Mouse (Mus musculus) hindbrain, embryonic 14.5 days (tissue): Measurements from ENCODE around the gene Smco1. TPM values are rescaled to one million over a fixed set of nuclear protein-coding genes. Genes with fewer than 3 reads are reported as not detected.
"Not testable (repeated sequence)": the region's sequence is repeated elsewhere in the genome, so short reads cannot be mapped to it uniquely, and the experiment has no call there.

Experiments used
- ATAC-seq: fragments of 200-750 bp; cut with Nextera tagmentation; 2 replicates; pipeline ENCODE4 v1.8.0; 2017; ENCODE audit warnings: moderate number of reproducible peaks, mild to moderate bottlenecking, moderate TSS enrichment, moderate library complexity; ENCODE audit not compliant: low FRiP score
- DNase-seq: peaks from one replicate; pipeline ENCODE4 v3.0.0-alpha.2; 2015; ENCODE audit warnings: low spot score
- H3K27ac ChIP-seq: fragments of 300-500 bp; sonication (generic); 2 replicates; pipeline ENCODE4 v1.5.1; 2014; ENCODE audit warnings: mild to moderate bottlenecking, moderate library complexity
- H3K27me3 ChIP-seq: fragments of 300-500 bp; sonication (generic); 2 replicates; pipeline ENCODE4 v1.6.1; 2014; ENCODE audit warnings: mild to moderate bottlenecking, low read length, mixed read lengths; ENCODE audit not compliant: control insufficient read depth, insufficient read depth
- H3K36me3 ChIP-seq: fragments of 300-500 bp; sonication (generic); replicated peaks from 2 replicates; pipeline ENCODE4 v1.6.1; 2014; ENCODE audit not compliant: control insufficient read depth, insufficient read depth
- H3K4me1 ChIP-seq: fragments of 300-500 bp; sonication (generic); replicated peaks from 2 replicates; pipeline ENCODE4 v1.6.1; 2014; ENCODE audit warnings: antibody characterized with exemption, low read length, mixed read lengths; ENCODE audit not compliant: control insufficient read depth, insufficient read depth
- H3K4me2 ChIP-seq: fragments of 300-500 bp; sonication (generic); replicated peaks from 2 replicates; pipeline ENCODE4 v1.6.1; 2014; ENCODE audit warnings: mild to moderate bottlenecking, moderate library complexity
- H3K4me3 ChIP-seq: fragments of 300-500 bp; sonication (generic); replicated peaks from 2 replicates; pipeline ENCODE4 v1.5.1; 2014; ENCODE audit warnings: mild to moderate bottlenecking, low read length
- H3K9ac ChIP-seq: fragments of 300-500 bp; sonication (generic); 2 replicates; pipeline ENCODE4 v1.6.1; 2014
- H3K9me3 ChIP-seq: fragments of 300-500 bp; sonication (generic); 2 replicates; pipeline ENCODE4 v1.6.1; 2016; ENCODE audit warnings: low read length; ENCODE audit not compliant: control insufficient read depth
- WGBS: fragments of 180-500 bp; shearing (Covaris S2); extraction: QIAGEN DNeasy Blood & Tissue Kit; methylation state at CpG from one replicate; pipeline ENCODE4 v1.1.7; 2014; 5-methylcytosine and 5-hydroxymethylcytosine counted together
- polyA plus RNA-seq: library from polyadenylated mRNA; unstranded; fragments of >200 nt; fragmentation: Nextera tagmentation; extraction: Ambion mirVana; gene quantifications from 2 replicates; pipeline ENCODE4 v1.2.1, GENCODE M21; 2014

The Smco1 gene
- 0.19 TPM in 1 of 2 replicates, not detected in the other for polyA plus RNA-seq

- no peaks in the 10 kb centered on the region for H3K4me1 ChIP-seq
- no peak for ATAC-seq
These were observed at the start of gene Smco1 for GRCm38 (mm10) chr16:32271291-32271690. TSS of gene Smco1 (plus strand) at chr16:32271468.

GRCm38 (mm10) chr16:32221803-32222202 lies 49.5 kb upstream of the Smco1 start:
- H3K9me3 ChIP-seq, result no peaks in the 10 kb centered on the region
- H3K36me3 ChIP-seq, result no peaks in the 10 kb centered on the region
- ATAC-seq, result no peak
- H3K4me3 ChIP-seq, result no peak overlapping the region
- DNase-seq, result no peak
- no peak overlapping the region for H3K27ac ChIP-seq
- H3K4me1 ChIP-seq, result no peaks in the 10 kb centered on the region
- H3K4me2 ChIP-seq, result no peak overlapping the region
- no peaks in the 10 kb centered on the region for H3K27me3 ChIP-seq
- H3K9ac ChIP-seq, result no peak overlapping the region
- WGBS, result 83% methylated on average over 4 of the region's 4 CpGs

More at GRCm38 (mm10) chr16:32271291-32271690, at the start of gene Smco1:
- Histone ChIP-seq H3K9me3 (no peaks in the 10 kb centered on the region), H3K4me3 (no peak within 1 kb of the TSS), H3K9ac (no peak within 1 kb of the TSS), H3K36me3 (no peaks in the 10 kb centered on the region), H3K4me2 (no peak within 1 kb of the TSS), H3K27ac (no peak within 1 kb of the TSS), H3K27me3 (no peaks in the 10 kb centered on the region)
- DNase-seq, result no peak
- WGBS, result 89% methylated on average over 11 of the region's 11 CpGs

GRCm38 (mm10) chr16:32222399-32222798 lies 48.9 kb upstream of the Smco1 start:
- ATAC-seq, result no peak
- no peaks in the 10 kb centered on the region for H3K9me3 ChIP-seq
- no peak overlapping the region for H3K27ac ChIP-seq
- no peaks in the 10 kb centered on the region for H3K27me3 ChIP-seq
- H3K9ac ChIP-seq, result no peak overlapping the region
- DNase-seq, result no peak
- no peaks in the 10 kb centered on the region for H3K4me1 ChIP-seq
- H3K4me2 ChIP-seq, result no peak overlapping the region
- no peaks in the 10 kb centered on the region for H3K36me3 ChIP-seq
- no peak overlapping the region for H3K4me3 ChIP-seq

- H3K9ac ChIP-seq, H3K4me1 ChIP-seq, H3K27ac ChIP-seq, ATAC-seq, H3K27me3 ChIP-seq, H3K4me2 ChIP-seq, DNase-seq, H3K4me3 ChIP-seq, H3K9me3 ChIP-seq: not testable (repeated sequence)
- 87% methylated on average over 3 of the region's 3 CpGs for WGBS
- peaks cover 47% of the 10 kb centered on the region for H3K36me3 ChIP-seq
These were observed 39.2 kb upstream of the Smco1 start for GRCm38 (mm10) chr16:32232050-32232449.

- H3K36me3 ChIP-seq, result peaks cover 42% of the 10 kb centered on the region
- H3K9ac ChIP-seq, result no peak overlapping the region
- H3K27me3 ChIP-seq, result no peaks in the 10 kb centered on the region
- H3K27ac ChIP-seq, result no peak overlapping the region
- no peak for ATAC-seq
- 93% methylated on average over 19 of the region's 19 CpGs for WGBS
- H3K4me1 ChIP-seq, result 0 out of 2 replicates have a peak, but pooled peaks cover 2% of the 10 kb centered on the region
- no peak for DNase-seq
- H3K4me2 ChIP-seq, result no peak overlapping the region
- H3K4me3 ChIP-seq, result no peak overlapping the region
- no peaks in the 10 kb centered on the region for H3K9me3 ChIP-seq
These were observed 33.2 kb upstream of the Smco1 start for GRCm38 (mm10) chr16:32237930-32238680.

- 90% methylated on average over 2 of the region's 2 CpGs for WGBS
- H3K9me3 ChIP-seq, result no peaks in the 10 kb centered on the region
These were observed 31.6 kb upstream of the Smco1 start for GRCm38 (mm10) chr16:32239428-32240312.

GRCm38 (mm10) chr16:32243901-32244300 lies 27.4 kb upstream of the Smco1 start:
- 94% methylated on average over 3 of the region's 3 CpGs for WGBS
- Histone ChIP-seq H3K9ac (no peak overlapping the region), H3K27ac (no peak overlapping the region), H3K4me3 (no peak overlapping the region), H3K4me1 (peaks cover 33% of the 10 kb centered on the region), H3K4me2 (no peak overlapping the region), H3K9me3 (no peaks in the 10 kb centered on the region), H3K36me3 (no peaks in the 10 kb centered on the region), H3K27me3 (no peaks in the 10 kb centered on the region)
- ATAC-seq (no peak), DNase-seq (no peak)

More at GRCm38 (mm10) chr16:32239428-32240312, 31.6 kb upstream of the Smco1 start:
- DNase-seq (no peak), ATAC-seq (no peak)
- no peak overlapping the region for H3K4me3 ChIP-seq
- no peak overlapping the region for H3K9ac ChIP-seq
- no peak overlapping the region for H3K4me2 ChIP-seq
- H3K27ac ChIP-seq, result no peak overlapping the region
- H3K36me3 ChIP-seq, result peaks cover 27% of the 10 kb centered on the region
- H3K27me3 ChIP-seq, result no peaks in the 10 kb centered on the region
- peaks cover 13% of the 10 kb centered on the region; the same call in 1 of the 2 replicates for H3K4me1 ChIP-seq

GRCm38 (mm10) chr16:32246351-32246791 lies 24.9 kb upstream of the Smco1 start:
- Histone ChIP-seq H3K9me3 (no peaks in the 10 kb centered on the region), H3K4me2 (peak overlapping the region; percentile 87), H3K9ac (peak overlapping the region; percentile 93), H3K27me3 (no peaks in the 10 kb centered on the region), H3K27ac (peak overlapping the region; percentile 91), H3K36me3 (no peaks in the 10 kb centered on the region), H3K4me3 (peak overlapping the region; percentile 91), H3K4me1 (peaks cover 33% of the 10 kb centered on the region)
- 0% methylated on average over 34 of the region's 41 CpGs for WGBS
- no peak for ATAC-seq
- no peak for DNase-seq

- no peaks in the 10 kb centered on the region for H3K27me3 ChIP-seq
- no peaks in the 10 kb centered on the region for H3K36me3 ChIP-seq
- peak within 1 kb of the TSS; percentile 91 for H3K4me3 ChIP-seq
- peak; percentile 94 for DNase-seq
- 1% methylated on average over 46 of the region's 48 CpGs for WGBS
- ATAC-seq, result peak; percentile 100
- peaks cover 33% of the 10 kb centered on the region for H3K4me1 ChIP-seq
- H3K9me3 ChIP-seq, result no peaks in the 10 kb centered on the region
- H3K4me2 ChIP-seq, result peak within 1 kb of the TSS; percentile 87
- H3K27ac ChIP-seq, result peak within 1 kb of the TSS; percentile 91
- peak within 1 kb of the TSS; percentile 93 for H3K9ac ChIP-seq
These were observed 24.3 kb upstream of the Smco1 start, which contains the start of the genes Fbxo45 and Wdr53 for GRCm38 (mm10) chr16:32246952-32247370. TSS of gene Fbxo45 (minus strand) at chr16:32247158. TSS of gene Wdr53 (plus strand) at chr16:32247227.
